Mouse (Mus musculus) left cerebral cortex, postnatal 10 days (tissue): ENCODE measurements at regions not wholly inside any gene's neighbourhood (a gene's known extent, or its start where the extent isn't known, plus 50 kb on each side); places are given as distances from the start of the nearest gene placed in this dataset.

Experiments
- DNase-seq, 2 experiments: peaks; one replicate each; pipeline ENCODE4 v3.0.0; 2021 to 2022; ENCODE audit warnings: low spot score in 2 of 2, mixed read lengths in 1 of 2; ENCODE audit errors: extremely low spot score in 1 of 2
- intact Hi-C: fragments of 180-260 bp; cut with DNase I; formaldehyde crosslinking; loops from one replicate; pipeline ENCODE4 v1.15.1; 2025

GRCm38 (mm10) chr15:20207199-20207598 lies 241.9 kb upstream of the Cdh12 start:
- no peak for DNase-seq
- intact Hi-C loops = no loop called here

- intact Hi-C loops = no loop called here
- no peak for DNase-seq
Observed at GRCm38 (mm10) chr15:20222054-20222453, 227.0 kb upstream of the Cdh12 start.

GRCm38 (mm10) chr15:20223271-20223981 lies 225.6 kb upstream of the Cdh12 start:
- peak in 1 of 2 experiments; percentile 11 for DNase-seq
- intact Hi-C loops = no loop called here

GRCm38 (mm10) chr15:20223982-20224339 lies 225.1 kb upstream of the Cdh12 start:
- no peak for DNase-seq
- intact Hi-C loops = no loop called here

- no peak for DNase-seq
- intact Hi-C loops = no loop called here
Observed at GRCm38 (mm10) chr15:20265367-20265900, 183.6 kb upstream of the Cdh12 start.

DNA sequence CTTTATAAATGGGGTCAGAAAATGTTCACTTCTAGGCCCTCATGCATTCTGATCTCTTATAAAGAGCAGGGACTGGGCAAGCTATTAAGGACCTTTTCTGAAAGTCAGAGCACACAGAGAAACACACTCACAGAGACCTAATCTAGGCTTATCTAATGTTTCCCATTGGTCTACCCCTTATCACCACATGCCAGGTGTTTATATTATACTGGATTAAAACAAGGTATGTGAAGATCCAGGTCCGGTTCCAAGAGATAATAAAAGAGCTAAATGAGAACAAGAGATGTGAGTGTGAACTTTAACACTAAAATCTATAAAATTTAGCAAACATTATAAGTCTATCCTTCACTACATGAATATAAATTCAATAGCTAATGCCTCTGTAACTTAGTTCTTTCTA lies 135.1 kb upstream of the Cdh12 start:
- intact Hi-C loops = no loop called here
- no peak for DNase-seq

GRCm38 (mm10) chr15:20323579-20323978 lies 125.5 kb upstream of the Cdh12 start:
- DNase-seq = no peak
- intact Hi-C loops = no loop called here
